Mouse (Mus musculus) lung, postnatal 4 days (tissue): ENCODE results near the gene Spata21.
"Not testable (repeated sequence)": the region's sequence is repeated elsewhere in the genome, so short reads cannot be mapped to it uniquely, and the experiment has no call there.

Experiments used
- DNase-seq, 2 experiments: peaks; one replicate each; pipeline ENCODE4 v3.0.0; 2021

Gene Spata21

DNA sequence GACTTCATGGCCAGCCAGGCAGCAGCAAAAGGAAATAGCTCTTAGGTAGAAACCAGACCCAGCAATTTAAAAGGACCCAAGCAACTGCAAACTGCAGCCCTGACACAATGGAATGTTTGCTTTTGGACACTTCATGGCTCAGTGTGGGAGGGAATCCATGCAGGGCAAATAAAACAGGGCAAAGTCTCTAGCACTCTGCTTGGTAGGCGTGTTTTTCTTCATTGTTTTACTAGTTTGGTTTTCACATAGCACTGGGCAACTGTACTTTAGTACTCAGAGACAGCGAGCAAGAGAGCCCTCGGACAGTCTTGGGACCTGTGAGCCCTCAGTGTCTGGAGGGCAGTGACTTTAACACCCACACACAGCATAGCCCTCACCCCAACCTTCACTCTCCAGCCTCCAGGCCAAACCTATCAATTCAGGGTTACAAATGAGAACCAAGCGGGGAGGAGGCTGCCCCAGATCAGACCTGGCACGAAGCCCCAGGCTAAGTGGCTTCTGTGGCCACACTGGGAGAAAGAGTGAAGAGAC is 43.5 kb downstream of the Spata21 start:
- DNase-seq, result peak; percentile 65 to 76

GRCm38 (mm10) chr4:141132191-141132590 is 44.1 kb downstream of the Spata21 start:
- no peak for DNase-seq

DNA sequence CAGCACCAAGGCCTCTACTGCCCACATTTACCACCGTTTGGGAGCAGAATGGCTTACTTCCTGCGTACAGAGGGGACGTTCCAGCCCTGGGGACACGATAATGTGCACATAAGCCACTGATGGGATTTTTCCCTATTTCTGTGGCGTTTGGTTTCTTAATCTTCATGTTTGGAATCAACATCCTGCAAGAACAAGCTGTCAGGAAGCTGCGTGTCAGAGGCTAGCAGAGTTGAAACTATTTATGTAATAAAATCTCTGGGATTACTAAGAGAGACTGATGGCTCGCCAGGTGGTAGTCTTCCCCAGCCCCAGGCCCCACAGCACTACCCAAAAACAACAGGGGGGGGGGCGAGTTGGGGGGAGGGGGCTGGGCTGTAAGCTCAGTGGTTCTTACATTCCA is 45.1 kb downstream of the Spata21 start:
- no peak for DNase-seq

DNA sequence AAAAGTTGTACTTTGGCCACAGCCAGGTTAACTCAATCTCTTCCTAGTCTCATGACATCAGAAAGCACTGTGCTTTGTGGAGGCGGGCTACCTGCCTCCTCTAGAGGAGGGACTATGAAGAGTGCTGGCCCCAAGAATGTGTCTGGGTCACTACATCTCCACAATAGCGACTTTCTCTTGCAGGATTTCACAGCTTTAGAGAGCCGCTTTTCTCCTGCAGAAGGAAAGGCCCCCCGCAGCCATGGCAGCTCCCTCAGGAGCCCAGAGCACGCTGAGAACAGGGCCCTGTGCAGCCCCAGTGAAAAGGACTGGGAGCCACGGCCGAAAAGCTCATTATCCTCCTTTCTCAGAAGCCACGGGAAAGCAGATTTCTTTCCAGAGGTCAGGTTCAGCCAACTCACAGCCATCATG is 45.9 kb downstream of the Spata21 start:
- no peak for DNase-seq

DNA sequence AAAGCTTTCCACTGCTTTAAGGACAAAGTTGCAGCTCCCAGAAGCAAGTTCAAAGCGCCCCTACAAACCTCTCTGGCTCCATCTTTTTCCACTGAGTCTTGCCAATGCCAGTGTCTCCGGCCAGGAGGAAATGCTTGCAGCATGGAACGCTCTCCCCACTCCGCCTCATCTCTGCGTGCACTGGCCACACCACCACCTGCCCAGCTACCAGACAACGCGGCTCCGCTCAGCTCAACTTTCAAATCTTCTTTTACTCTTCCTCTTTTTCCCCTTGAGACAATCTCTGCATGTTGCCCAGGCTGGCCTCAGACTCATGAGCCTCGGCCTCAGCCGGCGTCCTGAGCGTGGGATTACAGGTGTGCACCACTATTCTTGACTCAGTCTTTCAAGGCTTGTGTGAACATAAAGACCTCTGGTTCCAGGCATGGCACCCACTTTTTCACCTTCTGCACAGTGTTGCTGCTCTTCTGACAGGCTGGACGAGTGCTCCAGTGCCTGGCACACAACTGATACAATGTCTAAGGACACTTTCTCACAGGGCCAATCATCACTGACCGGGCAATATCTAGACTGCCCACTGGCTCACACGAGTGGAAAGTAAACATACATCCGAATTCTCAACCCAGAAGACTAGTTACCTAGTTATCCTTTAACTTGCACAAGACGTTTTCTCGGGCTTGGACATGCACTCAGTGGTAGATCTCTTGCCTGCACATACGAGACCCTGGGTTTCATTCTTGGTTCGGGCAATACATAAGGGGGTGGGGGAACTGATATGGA is 46.8 kb downstream of the Spata21 start:
- peak in 1 of 2 experiments; percentile 54 for DNase-seq

GRCm38 (mm10) chr4:141136126-141136525 is 48.0 kb downstream of the Spata21 start:
- DNase-seq, result no peak

DNA sequence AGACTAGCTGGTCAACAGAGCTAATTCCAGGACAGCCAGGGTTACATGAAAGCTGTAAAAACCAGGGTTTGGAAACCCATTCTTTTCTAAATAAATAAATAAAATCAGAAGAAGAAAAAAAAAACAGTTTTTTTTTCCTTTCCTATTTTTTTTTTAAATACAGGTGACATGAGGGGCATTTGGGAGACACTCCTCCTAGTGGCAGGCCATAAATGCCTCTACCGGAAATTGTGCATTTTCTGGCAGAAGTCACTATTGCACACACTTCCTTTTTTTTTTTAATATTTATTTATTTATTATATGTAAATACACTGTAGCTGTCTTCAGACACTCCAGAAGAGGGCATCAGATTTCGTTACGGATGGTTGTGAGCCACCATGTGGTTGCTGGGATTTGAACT is 49.6 kb downstream of the Spata21 start:
- not testable (repeated sequence) for DNase-seq

GRCm38 (mm10) chr4:141138425-141139115 is 50.4 kb downstream of the Spata21 start:
- peak; percentile 43 to 47 for DNase-seq

DNA sequence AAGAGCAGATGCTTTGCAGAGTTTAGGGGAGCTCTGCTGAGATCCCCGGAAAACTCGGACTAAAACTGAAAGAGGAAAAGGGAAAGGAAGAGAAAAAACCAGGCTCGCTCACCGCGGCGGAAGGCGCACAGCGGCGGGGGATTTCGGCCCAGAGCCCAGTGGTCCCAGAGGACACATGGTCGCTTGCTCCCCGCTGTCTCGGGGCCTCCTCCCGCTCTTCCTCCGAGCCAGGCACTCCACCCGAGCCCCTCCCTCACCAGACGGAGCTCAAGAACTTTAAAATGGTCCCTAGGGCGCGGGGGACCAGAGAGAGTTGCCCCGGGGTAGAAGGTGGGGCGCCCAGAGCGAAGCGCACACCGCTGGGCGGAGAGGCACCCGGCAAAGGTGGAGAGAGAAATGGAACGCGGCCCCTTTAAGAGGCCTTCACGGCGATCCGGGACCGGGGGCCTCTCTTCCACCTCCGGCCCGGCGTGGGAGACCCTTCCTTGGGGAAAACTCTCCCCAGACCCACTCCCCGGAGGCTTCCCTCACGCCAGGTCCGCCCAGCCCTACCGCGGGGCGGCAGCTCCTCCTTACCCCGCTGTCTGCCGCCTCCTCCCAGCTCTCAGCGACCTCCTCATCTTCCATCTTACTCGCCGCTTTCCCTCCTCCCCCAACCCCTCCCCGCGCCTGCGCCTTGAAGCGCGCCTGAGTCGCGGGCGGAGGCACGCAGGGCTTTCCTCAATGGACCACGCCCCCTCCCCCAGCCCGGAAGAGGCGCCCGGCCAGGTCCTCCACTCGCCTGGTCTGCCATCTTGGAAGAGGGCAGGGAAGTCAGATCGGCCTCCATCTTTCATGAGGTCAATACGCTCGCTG is 51.2 kb downstream of the Spata21 start, which contains the start of gene Szrd1:
Gene Szrd1, minus strand, starts transcription at position 660 of the 855 bp plus-strand sequence.
- DNase-seq, result peak; percentile 99

DNA sequence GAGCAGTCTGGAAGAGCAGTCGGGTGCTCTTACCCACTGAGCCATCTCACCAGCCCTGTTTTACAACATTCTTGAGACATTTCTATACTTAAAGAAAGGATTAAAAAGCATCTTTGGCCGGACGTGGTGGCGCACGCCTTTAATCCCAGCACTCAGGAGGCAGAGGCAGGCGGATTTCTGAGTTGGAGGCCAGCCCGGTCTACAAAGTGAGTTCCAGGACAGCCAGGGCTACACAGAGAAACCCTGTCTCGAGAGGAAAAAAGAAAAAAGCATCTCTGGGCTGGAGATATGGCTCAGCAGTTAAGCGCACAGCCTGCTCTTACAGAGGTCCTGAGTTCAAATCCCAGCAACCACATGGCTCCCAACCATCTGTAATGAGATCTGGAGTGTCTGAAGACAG is 52.2 kb downstream of the Spata21 start:
- not testable (repeated sequence) for DNase-seq

DNA sequence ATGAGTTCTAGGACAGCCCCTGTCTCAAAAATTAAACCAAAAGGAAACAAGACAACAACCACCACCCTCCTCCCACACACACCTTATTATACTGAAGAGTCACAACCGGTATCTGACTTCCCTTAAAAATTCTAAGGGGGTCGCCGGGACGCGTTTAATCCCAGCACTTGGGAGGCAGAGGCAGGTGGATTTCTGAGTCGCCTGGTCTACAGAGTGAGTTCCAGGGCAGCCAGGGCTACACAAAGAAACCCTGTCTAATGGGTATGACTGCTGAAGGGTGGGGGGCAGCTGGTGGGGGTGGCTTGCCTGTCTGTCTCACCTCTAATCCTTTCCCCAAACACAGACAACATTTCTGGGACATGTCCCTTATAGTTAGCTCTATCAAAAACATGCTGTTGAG is 52.8 kb downstream of the Spata21 start:
- no peak for DNase-seq

DNA sequence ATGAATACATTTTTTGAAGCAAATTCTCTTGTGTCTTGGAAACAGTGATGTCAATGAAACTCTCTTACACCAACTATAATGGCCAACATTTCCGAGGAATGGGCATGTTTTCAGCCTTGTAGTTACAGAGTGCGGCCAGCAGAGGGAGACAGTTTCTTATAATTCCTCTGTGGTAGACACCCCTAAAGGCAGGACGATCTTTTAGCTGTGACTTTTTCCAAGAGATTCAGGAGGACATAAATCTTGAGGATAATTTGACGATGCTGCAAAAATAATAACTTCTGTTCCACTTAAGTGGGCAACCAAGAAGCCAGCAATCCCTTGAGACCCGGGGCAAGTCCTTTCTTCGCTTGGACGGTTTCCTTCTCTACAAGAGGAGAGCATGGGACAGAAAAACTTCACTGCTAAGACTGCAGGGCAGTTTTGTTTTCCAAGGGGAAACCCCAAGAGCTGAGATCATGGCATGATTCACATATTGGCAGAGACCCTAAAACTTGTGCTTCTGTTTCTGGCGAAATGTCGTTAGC is 54.2 kb downstream of the Spata21 start:
- DNase-seq, result peak; percentile 66 to 84

DNA sequence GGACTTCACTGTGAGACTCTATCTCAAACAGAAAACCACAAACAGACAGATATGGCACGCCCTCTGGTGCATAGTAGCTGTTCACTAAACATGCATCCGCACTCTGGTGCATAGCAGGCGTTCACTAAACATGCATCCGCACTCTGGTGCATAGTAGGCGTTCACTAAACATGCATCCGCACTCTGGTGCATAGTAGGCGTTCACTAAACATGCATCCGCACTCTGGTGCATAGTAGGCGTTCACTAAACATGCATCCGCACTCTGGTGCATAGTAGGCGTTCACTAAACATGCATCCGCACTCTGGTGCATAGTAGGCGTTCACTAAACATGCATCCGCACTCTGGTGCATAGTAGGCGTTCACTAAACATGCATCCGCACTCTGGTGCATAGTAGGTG is 57.0 kb downstream of the Spata21 start:
- DNase-seq, result not testable (repeated sequence)

DNA sequence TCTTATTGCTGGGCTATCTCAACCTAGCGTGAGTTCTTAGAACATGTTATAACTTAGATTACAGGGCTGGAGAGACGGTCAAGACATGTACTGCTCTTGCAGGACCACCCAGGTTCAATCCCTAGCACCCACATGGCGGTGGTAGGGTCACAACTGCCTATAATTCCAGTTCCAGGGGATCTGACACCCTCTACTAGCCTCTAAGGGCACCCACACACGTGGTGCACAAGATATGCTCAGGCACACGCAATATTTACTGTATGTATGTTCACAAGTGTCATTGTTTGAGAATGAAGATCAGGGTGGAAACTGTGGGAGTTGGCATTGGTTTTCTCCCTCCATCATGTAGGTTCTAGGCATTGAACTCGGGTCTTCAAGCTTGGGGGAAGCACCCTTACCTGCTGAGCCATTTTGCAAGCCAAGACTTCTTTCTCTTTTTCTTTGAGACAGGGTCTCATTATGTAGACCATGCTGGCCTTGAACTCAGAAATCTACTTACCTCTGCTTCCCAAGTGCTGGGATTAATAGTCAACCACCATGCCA is 58.4 kb downstream of the Spata21 start:
- DNase-seq, result no peak

DNA sequence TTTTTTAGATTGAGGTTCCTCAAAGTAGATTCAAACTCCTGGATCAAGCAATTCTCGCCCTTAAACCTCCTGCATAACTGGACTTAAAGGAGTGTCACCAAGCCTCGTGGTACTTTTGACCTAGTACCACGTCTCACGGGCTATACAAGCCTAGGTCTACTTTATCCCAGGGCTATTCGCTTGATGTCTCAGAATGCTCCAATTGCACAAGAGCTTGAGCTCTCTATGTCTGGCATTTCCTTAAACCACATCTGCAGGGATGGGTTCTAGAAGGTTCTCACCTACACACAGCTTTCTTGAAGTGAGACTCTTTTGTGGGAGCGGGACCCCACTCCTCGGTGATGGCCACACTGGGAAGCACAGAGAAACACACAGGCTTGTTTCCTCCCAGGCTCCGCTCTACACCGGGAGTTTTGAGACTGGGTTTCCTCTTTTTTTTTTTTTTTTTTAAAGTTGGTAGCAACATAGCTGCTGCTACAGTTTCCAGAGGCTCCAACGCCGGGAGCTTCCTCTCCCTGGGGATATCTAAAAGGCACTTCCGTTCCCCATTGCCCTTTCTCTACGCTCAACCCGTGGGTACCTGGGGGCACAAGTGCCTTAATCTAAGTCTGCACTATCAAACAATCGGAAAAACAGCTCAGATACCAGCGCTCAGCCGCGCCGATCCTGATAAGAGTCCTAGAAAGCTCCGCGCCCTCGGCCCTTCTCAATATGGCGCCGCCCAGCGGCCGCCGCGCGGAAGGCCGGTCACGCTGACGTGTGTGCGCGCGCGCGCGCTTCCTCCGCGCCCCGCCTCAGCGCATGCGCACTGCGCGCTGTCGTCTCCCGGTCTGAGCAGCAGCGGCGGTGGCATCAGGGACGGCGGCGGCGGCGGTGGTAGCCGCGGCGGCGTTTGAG is 59.2 kb downstream of the Spata21 start, which contains the start of gene Fbxo42:
Gene Fbxo42, plus strand, starts transcription at position 802 of the 897 bp plus-strand sequence.
- DNase-seq, result peak; percentile 96

DNA sequence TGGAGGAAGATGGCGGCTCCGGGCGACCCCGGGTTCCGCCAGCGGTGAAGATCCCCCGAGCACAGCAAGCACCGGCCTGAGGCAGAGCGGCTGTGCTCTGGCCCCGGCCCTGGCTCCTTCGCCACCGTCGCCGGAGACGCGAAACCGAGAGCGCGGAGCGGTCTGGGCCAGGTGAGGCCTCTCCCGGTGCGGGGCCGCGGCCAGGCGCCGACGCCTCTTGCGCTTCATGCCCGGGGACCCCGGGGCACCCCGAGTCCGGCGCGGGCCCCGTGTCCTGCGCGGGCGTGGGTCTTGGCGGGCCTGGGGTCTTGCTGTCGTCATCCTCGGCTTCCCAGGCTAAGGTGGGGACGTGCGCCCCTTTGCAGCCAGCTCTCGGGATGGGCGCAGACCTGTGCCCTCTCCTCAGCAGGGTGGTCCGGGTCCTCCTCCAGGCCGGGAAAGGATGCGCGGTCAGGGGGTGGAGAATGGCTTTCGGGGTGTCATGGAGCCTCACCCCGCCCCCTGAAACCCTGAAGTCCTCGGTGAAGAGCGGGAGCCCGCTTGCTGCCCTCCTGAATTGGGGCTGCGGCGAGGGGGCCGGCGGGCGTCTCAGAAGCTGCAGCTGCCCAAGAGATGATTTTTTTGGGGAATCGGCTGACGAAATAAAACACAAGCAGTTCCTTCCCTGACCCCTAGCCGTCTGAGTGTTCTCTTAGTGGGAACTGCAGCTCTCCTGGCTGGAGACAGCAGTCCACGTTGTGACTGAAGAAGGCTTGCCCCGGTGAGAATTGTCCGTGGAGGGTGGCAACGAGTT is 60.1 kb downstream of the Spata21 start:
- DNase-seq, result peak in 1 of 2 experiments; percentile 53

GRCm38 (mm10) chr4:141149116-141149515 is 61.0 kb downstream of the Spata21 start:
- DNase-seq, result no peak

- no peak for DNase-seq
Observed at GRCm38 (mm10) chr4:141157485-141157884, 69.4 kb downstream of the Spata21 start.

- no peak for DNase-seq
Observed at GRCm38 (mm10) chr4:141158609-141159008, 70.5 kb downstream of the Spata21 start.

DNA sequence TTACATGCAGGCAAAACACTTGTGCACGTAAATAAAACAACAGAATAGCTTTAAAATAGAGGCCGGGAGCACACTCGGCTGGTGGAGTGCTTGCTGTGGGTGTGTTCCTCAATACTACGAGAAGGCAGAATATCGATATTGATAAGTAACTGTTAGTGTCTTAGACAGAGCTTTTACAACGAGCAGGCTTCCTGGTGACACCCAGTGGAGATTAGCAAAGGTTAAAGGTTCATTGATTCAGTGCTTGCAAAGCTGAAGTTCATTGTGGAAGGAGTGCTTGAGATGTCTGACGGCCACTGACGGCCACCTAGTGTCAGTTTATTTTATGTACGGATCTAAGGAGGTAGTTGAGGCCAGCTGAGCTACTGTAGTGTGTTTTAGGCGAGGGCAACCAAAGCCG is 71.0 kb downstream of the Spata21 start:
- DNase-seq, result no peak
